Mouse (Mus musculus): ENCODE measurements at regions not wholly inside any gene's neighbourhood (a gene's known extent, or its start where the extent isn't known, plus 50 kb on each side); places are given as distances from the start of the nearest gene placed in this dataset.
A peak's percentile ranks its signal among the peaks of the same experiment; 100 is the strongest.

- Histone ChIP-seq H3K9ac (ENCODE audit: low read length) (no peak overlapping the region), H3K27ac (replicated peaks in 1 of 2; ENCODE audit: control insufficient read depth in 1 of 2, insufficient read depth in 1 of 2, low read depth in 2 of 2, low read length in 2 of 2) (no peak overlapping the region), H3K4me2 (ENCODE audit: low read length) (no peak overlapping the region), H3K4me3 (ENCODE audit: control insufficient read depth in 1 of 2, insufficient read depth in 1 of 2, low read depth in 1 of 2, low read length in 2 of 2) (no peak overlapping the region), H3K9me3 (ENCODE audit: control insufficient read depth, low read length) (no peaks in the 10 kb centered on the region), H3K36me3 (ENCODE audit: control insufficient read depth, insufficient read depth, low read length) (no peaks in the 10 kb centered on the region), H3K4me1 (ENCODE audit: control insufficient read depth in 2 of 2, insufficient read depth in 2 of 2, low read length in 2 of 2) (peaks cover 2 to 10% of the 10 kb centered on the region in 2 experiments; a peak in 3 of 4 replicates), H3K27me3 (ENCODE audit: control insufficient read depth, insufficient read depth, low read length) (no peaks in the 10 kb centered on the region)
- WGBS = 51% methylated on average over 2 of the region's 2 CpGs
- ATAC-seq (ENCODE audit: insufficient number of reproducible peaks, insufficient read depth, low FRiP score, low read depth) = peak; percentile 56; the same call in 1 of the 2 replicates
Observed at GRCm38 (mm10) chr13:81852309-81852978, 69.6 kb downstream of the Cetn3 start.

- Histone ChIP-seq H3K9me3 (ENCODE audit: control insufficient read depth, low read length) (no peaks in the 10 kb centered on the region), H3K4me2 (ENCODE audit: low read length) (peak overlapping the region; percentile 45), H3K9ac (ENCODE audit: low read length) (no peak overlapping the region), H3K36me3 (ENCODE audit: control insufficient read depth, insufficient read depth, low read length) (no peaks in the 10 kb centered on the region), H3K27ac (replicated peaks in 1 of 2; ENCODE audit: control insufficient read depth in 1 of 2, insufficient read depth in 1 of 2, low read depth in 2 of 2, low read length in 2 of 2) (peak overlapping the region; percentile 45 to 80), H3K4me3 (ENCODE audit: control insufficient read depth in 1 of 2, insufficient read depth in 1 of 2, low read depth in 1 of 2, low read length in 2 of 2) (no peak overlapping the region), H3K4me1 (ENCODE audit: control insufficient read depth in 2 of 2, insufficient read depth in 2 of 2, low read length in 2 of 2) (peaks cover 2 to 10% of the 10 kb centered on the region in 2 experiments; a peak in 3 of 4 replicates), H3K27me3 (ENCODE audit: control insufficient read depth, insufficient read depth, low read length) (no peaks in the 10 kb centered on the region)
- 13% methylated on average over 4 of the region's 4 CpGs for WGBS
- ATAC-seq (ENCODE audit: insufficient number of reproducible peaks, insufficient read depth, low FRiP score, low read depth) = peak; percentile 73; the same call in 1 of the 2 replicates
Observed at GRCm38 (mm10) chr13:81856072-81856471, 73.2 kb downstream of the Cetn3 start.

GRCm38 (mm10) chr13:81860683-81861082, 77.8 kb downstream of the Cetn3 start:
- no peak overlapping the region; a peak in 1 of 4 replicates for H3K27ac ChIP-seq (replicated peaks in 1 of 2; ENCODE audit: control insufficient read depth in 1 of 2, insufficient read depth in 1 of 2, low read depth in 2 of 2, low read length in 2 of 2)

DNA sequence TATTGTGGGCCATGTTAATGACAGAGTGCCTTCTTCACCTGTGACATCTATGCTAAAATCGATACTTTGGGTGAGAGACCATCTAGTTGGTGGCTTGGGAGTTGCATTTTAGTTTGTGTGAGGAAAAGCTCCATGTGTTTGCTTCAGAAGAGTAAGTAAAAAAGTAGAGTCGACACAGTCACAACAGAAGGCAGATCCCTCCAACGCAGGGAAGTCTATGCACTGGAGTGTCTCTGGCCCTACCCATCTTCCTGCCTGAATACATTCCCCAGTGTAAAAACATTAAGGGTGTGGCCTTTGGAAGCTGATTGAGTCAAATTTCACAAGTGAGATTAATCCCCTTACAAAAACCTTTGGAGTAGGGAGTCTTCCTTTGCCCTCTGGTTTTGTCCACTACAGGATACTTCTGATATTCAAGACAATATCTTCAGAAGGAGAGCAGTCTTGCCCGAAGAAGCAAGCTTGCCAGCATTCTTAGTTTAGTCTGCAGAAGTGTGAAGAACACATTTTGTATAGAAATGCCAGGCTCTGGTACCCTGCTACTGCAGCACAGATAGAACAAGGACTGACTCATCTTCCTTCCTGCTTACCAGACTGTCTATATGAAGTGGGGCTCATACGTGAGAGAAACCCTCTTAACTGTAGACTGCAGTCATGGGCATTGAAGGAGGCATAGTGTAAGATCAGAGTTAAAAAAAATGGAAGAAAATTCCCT, 79.2 kb downstream of the Cetn3 start:
- ATAC-seq (ENCODE audit: insufficient number of reproducible peaks, insufficient read depth, low FRiP score, low read depth) = no peak
- no peaks in the 10 kb centered on the region for H3K36me3 ChIP-seq (ENCODE audit: control insufficient read depth, insufficient read depth, low read length)
- H3K9me3 ChIP-seq (ENCODE audit: control insufficient read depth, low read length) = no peaks in the 10 kb centered on the region
- no peak overlapping the region for H3K4me2 ChIP-seq (ENCODE audit: low read length)
- H3K9ac ChIP-seq (ENCODE audit: low read length) = no peak overlapping the region
- no peak overlapping the region for H3K27ac ChIP-seq (replicated peaks in 1 of 2; ENCODE audit: control insufficient read depth in 1 of 2, insufficient read depth in 1 of 2, low read depth in 2 of 2, low read length in 2 of 2)
- H3K4me3 ChIP-seq (ENCODE audit: control insufficient read depth in 1 of 2, insufficient read depth in 1 of 2, low read depth in 1 of 2, low read length in 2 of 2) = no peak overlapping the region
- 0 out of 4 replicates have a peak, but pooled peaks cover 0 to 3% of the 10 kb centered on the region in 2 experiments for H3K4me1 ChIP-seq (ENCODE audit: control insufficient read depth in 2 of 2, insufficient read depth in 2 of 2, low read length in 2 of 2)
- no peaks in the 10 kb centered on the region for H3K27me3 ChIP-seq (ENCODE audit: control insufficient read depth, insufficient read depth, low read length)
- WGBS = 80% methylated on average over 5 of the region's 5 CpGs

More at GRCm38 (mm10) chr13:81860683-81861082, 77.8 kb downstream of the Cetn3 start:
- H3K4me1 ChIP-seq (ENCODE audit: control insufficient read depth in 2 of 2, insufficient read depth in 2 of 2, low read length in 2 of 2) = peaks cover 5 to 6% of the 10 kb centered on the region in 2 experiments; a peak in 2 of 4 replicates
- 17% methylated on average over 4 of the region's 4 CpGs for WGBS
- no peaks in the 10 kb centered on the region for H3K36me3 ChIP-seq (ENCODE audit: control insufficient read depth, insufficient read depth, low read length)
- H3K4me3 ChIP-seq (ENCODE audit: control insufficient read depth in 1 of 2, insufficient read depth in 1 of 2, low read depth in 1 of 2, low read length in 2 of 2) = no peak overlapping the region
- ATAC-seq (ENCODE audit: insufficient number of reproducible peaks, insufficient read depth, low FRiP score, low read depth) = no peak
- H3K27me3 ChIP-seq (ENCODE audit: control insufficient read depth, insufficient read depth, low read length) = no peaks in the 10 kb centered on the region
- H3K4me2 ChIP-seq (ENCODE audit: low read length) = no peak overlapping the region
- no peak overlapping the region for H3K9ac ChIP-seq (ENCODE audit: low read length)
- H3K9me3 ChIP-seq (ENCODE audit: control insufficient read depth, low read length) = no peaks in the 10 kb centered on the region

DNA sequence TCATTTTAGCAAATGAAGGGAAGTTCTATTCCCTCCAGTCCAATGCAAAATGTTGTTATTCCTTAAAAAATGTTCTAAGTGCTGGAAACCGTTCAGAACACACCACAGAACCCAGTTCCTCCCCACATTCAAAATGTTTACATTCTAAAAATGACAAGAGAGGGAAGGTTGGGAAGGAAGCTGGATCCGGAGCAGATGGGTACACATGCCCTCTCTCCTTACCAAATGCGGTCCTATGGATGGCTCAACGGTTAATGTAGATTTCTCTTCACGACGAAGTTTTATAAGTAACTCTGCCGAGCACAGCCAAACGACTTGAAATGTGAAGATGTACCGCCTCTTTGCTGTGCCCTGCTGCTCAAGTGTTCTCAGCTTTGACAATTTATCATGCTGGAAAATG, 88.3 kb downstream of the Cetn3 start:
- WGBS = 80% methylated on average over 9 of the region's 9 CpGs

DNA sequence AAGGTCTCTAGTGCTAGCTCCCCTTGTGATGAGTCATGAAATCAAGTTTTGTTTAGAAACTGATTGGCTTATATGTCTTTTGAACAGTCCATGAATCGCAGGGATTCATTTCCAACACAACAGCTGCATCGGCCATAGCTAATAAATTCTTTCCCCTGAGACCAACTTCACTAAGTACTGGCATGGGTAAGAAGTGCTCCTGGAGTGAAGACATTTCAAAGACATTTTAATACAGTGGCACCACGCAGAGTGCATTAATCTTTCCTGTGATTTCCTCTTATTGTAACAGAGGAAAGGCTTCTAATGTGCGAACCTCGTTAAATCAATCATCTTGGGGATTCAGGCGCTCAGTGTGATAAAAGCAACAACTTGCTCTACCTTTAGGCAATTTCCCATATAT, 103.0 kb downstream of the Cetn3 start:
- ATAC-seq (ENCODE audit: insufficient number of reproducible peaks, insufficient read depth, low FRiP score, low read depth) = no peak
- Histone ChIP-seq H3K36me3 (ENCODE audit: control insufficient read depth, insufficient read depth, low read length) (no peaks in the 10 kb centered on the region), H3K27ac (replicated peaks in 1 of 2; ENCODE audit: control insufficient read depth in 1 of 2, insufficient read depth in 1 of 2, low read depth in 2 of 2, low read length in 2 of 2) (no peak overlapping the region), H3K27me3 (ENCODE audit: control insufficient read depth, insufficient read depth, low read length) (no peaks in the 10 kb centered on the region), H3K4me2 (ENCODE audit: low read length) (no peak overlapping the region), H3K4me3 (ENCODE audit: control insufficient read depth in 1 of 2, insufficient read depth in 1 of 2, low read depth in 1 of 2, low read length in 2 of 2) (no peak overlapping the region), H3K9me3 (ENCODE audit: control insufficient read depth, low read length) (no peaks in the 10 kb centered on the region), H3K9ac (ENCODE audit: low read length) (no peak overlapping the region), H3K4me1 (ENCODE audit: control insufficient read depth in 2 of 2, insufficient read depth in 2 of 2, low read length in 2 of 2) (no peaks in the 10 kb centered on the region)
- 79% methylated on average over 6 of the region's 6 CpGs for WGBS

More for the DNA sequence above, 88.3 kb downstream of the Cetn3 start:
- no peaks in the 10 kb centered on the region for H3K9me3 ChIP-seq (ENCODE audit: control insufficient read depth, low read length)
- H3K9ac ChIP-seq (ENCODE audit: low read length) = no peak overlapping the region
- H3K4me3 ChIP-seq (ENCODE audit: control insufficient read depth in 1 of 2, insufficient read depth in 1 of 2, low read depth in 1 of 2, low read length in 2 of 2) = no peak overlapping the region
- H3K27me3 ChIP-seq (ENCODE audit: control insufficient read depth, insufficient read depth, low read length) = no peaks in the 10 kb centered on the region
- H3K4me1 ChIP-seq (ENCODE audit: control insufficient read depth in 2 of 2, insufficient read depth in 2 of 2, low read length in 2 of 2) = no peaks in the 10 kb centered on the region
- no peak overlapping the region for H3K4me2 ChIP-seq (ENCODE audit: low read length)
- no peaks in the 10 kb centered on the region for H3K36me3 ChIP-seq (ENCODE audit: control insufficient read depth, insufficient read depth, low read length)
- H3K27ac ChIP-seq (replicated peaks in 1 of 2; ENCODE audit: control insufficient read depth in 1 of 2, insufficient read depth in 1 of 2, low read depth in 2 of 2, low read length in 2 of 2) = no peak overlapping the region
- ATAC-seq (ENCODE audit: insufficient number of reproducible peaks, insufficient read depth, low FRiP score, low read depth) = no peak

DNA sequence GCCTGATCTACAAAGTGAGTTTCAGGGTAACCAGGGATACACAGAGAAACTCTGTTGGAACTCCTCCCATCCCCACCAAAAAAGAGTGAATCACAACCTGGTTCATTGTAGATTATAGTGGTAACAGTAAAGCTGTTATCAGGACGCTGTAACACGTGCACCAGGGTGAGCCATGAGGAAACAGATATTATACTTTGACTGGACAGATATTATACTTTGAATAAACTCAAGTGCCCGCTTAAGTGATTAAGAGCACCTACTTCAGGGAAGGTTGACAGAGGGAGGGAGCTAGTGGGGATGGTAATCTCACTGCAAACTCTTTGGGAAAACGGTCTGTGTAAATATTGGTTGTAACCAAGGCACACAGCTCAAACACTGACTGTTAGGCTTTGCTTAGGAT, 147.4 kb downstream of the Cetn3 start:
- peak overlapping the region; percentile 30; the same call in 1 of the 2 replicates for H3K4me2 ChIP-seq (ENCODE audit: low read length)
- no peak overlapping the region for H3K27ac ChIP-seq (replicated peaks in 1 of 2; ENCODE audit: control insufficient read depth in 1 of 2, insufficient read depth in 1 of 2, low read depth in 2 of 2, low read length in 2 of 2)
- H3K36me3 ChIP-seq (ENCODE audit: control insufficient read depth, insufficient read depth, low read length) = no peaks in the 10 kb centered on the region
- H3K27me3 ChIP-seq (ENCODE audit: control insufficient read depth, insufficient read depth, low read length) = no peaks in the 10 kb centered on the region
- H3K4me1 ChIP-seq (ENCODE audit: control insufficient read depth in 2 of 2, insufficient read depth in 2 of 2, low read length in 2 of 2) = peaks cover 0 to 16% of the 10 kb centered on the region in 2 experiments; a peak in 3 of 4 replicates
- 21% methylated on average over 4 of the region's 4 CpGs for WGBS
- H3K9ac ChIP-seq (ENCODE audit: low read length) = no peak overlapping the region
- H3K4me3 ChIP-seq (ENCODE audit: control insufficient read depth in 1 of 2, insufficient read depth in 1 of 2, low read depth in 1 of 2, low read length in 2 of 2) = no peak overlapping the region
- no peak for ATAC-seq (ENCODE audit: insufficient number of reproducible peaks, insufficient read depth, low FRiP score, low read depth)
- H3K9me3 ChIP-seq (ENCODE audit: control insufficient read depth, low read length) = no peaks in the 10 kb centered on the region
